Mouse (Mus musculus) forebrain, embryonic 13.5 days (tissue): ENCODE measurements around the gene Arid1b. TPM values are rescaled to one million over a fixed set of nuclear protein-coding genes. Genes with fewer than 3 reads are reported as not detected.

Experiments
- ATAC-seq: fragments of 200-750 bp; cut with Nextera tagmentation; 2 replicates; pipeline ENCODE4 v1.8.0; 2017
- H3K27ac ChIP-seq: fragments of 300-500 bp; sonication (generic); 2 replicates; pipeline ENCODE4 v1.5.1; 2015; ENCODE audit warnings: inconsistent platforms, mild to moderate bottlenecking, moderate library complexity
- H3K27me3 ChIP-seq: fragments of 300-500 bp; sonication (generic); 2 replicates; pipeline ENCODE4 v1.6.1; 2015; ENCODE audit warnings: mild to moderate bottlenecking, inconsistent platforms
- H3K36me3 ChIP-seq: fragments of 300-500 bp; sonication (generic); 2 replicates; pipeline ENCODE4 v1.6.1; 2015; ENCODE audit warnings: mild to moderate bottlenecking, inconsistent platforms; ENCODE audit not compliant: poor library complexity, severe bottlenecking
- H3K4me1 ChIP-seq: fragments of 300-500 bp; sonication (generic); 2 replicates; pipeline ENCODE4 v1.6.1; 2015; ENCODE audit warnings: inconsistent platforms
- H3K4me2 ChIP-seq: fragments of 300-500 bp; sonication (generic); 2 replicates; pipeline ENCODE4 v1.6.1; 2015; ENCODE audit warnings: inconsistent platforms, mild to moderate bottlenecking, moderate library complexity
- H3K4me3 ChIP-seq: fragments of 300-500 bp; sonication (generic); 2 replicates; pipeline ENCODE4 v1.5.1; 2015; ENCODE audit warnings: mild to moderate bottlenecking, inconsistent platforms
- H3K9ac ChIP-seq: fragments of 300-500 bp; sonication (generic); 2 replicates; pipeline ENCODE4 v1.6.1; 2015; ENCODE audit warnings: mild to moderate bottlenecking, inconsistent platforms
- H3K9me3 ChIP-seq: fragments of 300-500 bp; sonication (generic); replicated peaks from 2 replicates; pipeline ENCODE4 v1.6.1; 2016; ENCODE audit warnings: inconsistent platforms
- WGBS: fragments of 180-500 bp; shearing (Covaris S2); methylation state at CpG from one replicate; pipeline ENCODE4 v1.1.7; 2015; 5-methylcytosine and 5-hydroxymethylcytosine counted together
- polyA plus RNA-seq: library from polyadenylated mRNA; unstranded; fragments of >200 nt; fragmentation: Nextera tagmentation; extraction: Ambion mirVana; gene quantifications from 2 replicates; pipeline ENCODE4 v1.2.1, GENCODE M21; 2015

Gene Arid1b
- polyA plus RNA-seq, 1 experiment from 2014 or later = 11.7 TPM

DNA sequence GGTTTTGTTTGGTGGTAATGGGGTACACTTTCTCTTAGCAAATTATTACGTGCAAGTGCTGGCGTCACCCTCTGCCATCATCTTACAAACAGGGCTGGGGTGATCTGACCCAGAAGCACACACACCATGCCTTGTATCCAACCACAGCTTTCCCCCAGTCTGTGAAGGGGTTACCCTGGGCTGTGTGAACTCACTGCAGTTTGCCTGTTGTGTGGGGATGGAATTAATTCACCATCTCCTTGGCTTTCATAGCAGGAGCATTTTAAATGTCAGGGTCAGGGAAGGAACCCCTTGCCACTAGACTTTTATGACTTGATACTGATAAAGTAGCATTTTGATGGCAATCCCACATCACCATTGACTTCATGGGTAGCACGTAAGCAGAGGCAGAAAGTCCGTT is 102.9 kb downstream of the Arid1b start:
- H3K4me1 ChIP-seq = peaks cover 38% of the 10 kb centered on the region
- no peak overlapping the region for H3K27ac ChIP-seq
- no peaks in the 10 kb centered on the region for H3K9me3 ChIP-seq
- H3K27me3 ChIP-seq = no peaks in the 10 kb centered on the region
- H3K36me3 ChIP-seq = peaks cover 6% of the 10 kb centered on the region
- no peak overlapping the region for H3K9ac ChIP-seq
- ATAC-seq = no peak
- H3K4me3 ChIP-seq = no peak overlapping the region
- H3K4me2 ChIP-seq = no peak overlapping the region
- 93% methylated on average over 4 of the region's 4 CpGs for WGBS

DNA sequence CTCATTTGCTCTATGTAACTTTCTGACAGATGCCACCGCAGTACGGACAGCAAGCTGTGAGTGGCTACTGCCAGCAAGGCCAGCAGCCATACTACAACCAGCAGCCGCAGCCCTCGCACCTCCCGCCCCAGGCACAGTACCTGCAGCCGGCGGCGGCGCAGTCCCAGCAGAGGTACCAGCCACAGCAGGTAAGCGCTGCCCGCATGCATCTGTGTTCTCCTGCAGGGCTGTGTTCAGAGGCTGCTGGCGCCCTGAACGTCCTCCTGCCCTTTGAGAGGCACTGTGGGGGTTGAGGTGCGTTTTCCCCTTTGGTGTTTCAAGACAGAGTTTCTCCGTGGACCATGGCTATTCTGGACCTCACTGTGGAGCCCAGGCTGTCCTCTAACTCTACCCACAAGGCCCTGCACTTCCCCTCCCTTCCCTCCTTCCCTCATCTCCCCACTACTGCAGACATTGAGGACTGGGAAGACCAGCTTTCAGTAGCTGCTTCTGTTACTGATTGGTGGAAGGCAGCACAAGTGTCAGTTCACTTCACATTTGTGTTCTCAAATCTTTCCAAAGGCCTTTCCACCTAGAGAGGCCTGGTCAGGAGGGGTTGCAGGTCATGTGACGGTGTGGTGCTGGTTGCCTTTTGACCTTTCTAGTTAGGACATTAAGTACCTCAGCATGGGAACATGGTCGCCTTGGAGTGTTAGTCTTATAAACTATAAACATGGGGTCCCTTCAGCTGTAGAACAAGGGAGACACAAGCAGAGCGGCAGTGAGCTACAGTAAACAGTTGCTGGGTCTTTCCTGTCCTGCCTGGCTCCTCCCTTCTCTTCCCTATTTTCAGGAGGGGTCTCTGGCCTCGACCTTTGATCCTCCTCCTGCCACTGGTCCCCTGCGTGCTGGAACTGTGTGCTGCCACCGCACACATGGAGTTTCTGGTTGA is 103.7 kb downstream of the Arid1b start:
- H3K27ac ChIP-seq = no peak overlapping the region
- H3K4me1 ChIP-seq = peaks cover 41% of the 10 kb centered on the region
- H3K9me3 ChIP-seq = no peaks in the 10 kb centered on the region
- no peak for ATAC-seq
- H3K27me3 ChIP-seq = no peaks in the 10 kb centered on the region
- peaks cover 6% of the 10 kb centered on the region for H3K36me3 ChIP-seq
- WGBS = 75% methylated on average over 21 of the region's 21 CpGs
- no peak overlapping the region for H3K4me2 ChIP-seq
- no peak overlapping the region for H3K4me3 ChIP-seq
- no peak overlapping the region for H3K9ac ChIP-seq

DNA sequence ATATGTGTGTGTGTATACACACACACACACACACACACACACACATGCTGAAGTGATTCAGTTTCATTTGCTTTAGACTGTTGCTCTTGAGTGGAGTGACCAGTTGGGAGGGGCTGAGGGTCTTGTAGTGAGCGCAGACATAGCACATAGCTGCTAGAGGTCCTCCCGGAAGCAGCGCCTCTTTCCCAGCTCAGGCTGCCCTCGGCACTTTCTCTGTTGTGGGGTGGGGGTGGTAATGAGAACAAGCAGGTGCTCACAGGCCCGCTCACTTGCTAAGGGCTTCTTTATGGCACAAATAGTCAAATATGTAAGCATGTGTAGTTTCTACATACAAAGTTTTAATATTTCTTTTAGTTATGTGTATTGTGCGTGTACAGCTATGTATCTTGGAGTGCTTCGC is 104.6 kb downstream of the Arid1b start:
- H3K9ac ChIP-seq = no peak overlapping the region
- peaks cover 6% of the 10 kb centered on the region for H3K36me3 ChIP-seq
- H3K4me1 ChIP-seq = peaks cover 42% of the 10 kb centered on the region
- H3K27me3 ChIP-seq = no peaks in the 10 kb centered on the region
- ATAC-seq = no peak
- no peaks in the 10 kb centered on the region for H3K9me3 ChIP-seq
- H3K4me3 ChIP-seq = no peak overlapping the region
- no peak overlapping the region for H3K27ac ChIP-seq
- WGBS = 84% methylated on average over 7 of the region's 7 CpGs
- no peak overlapping the region for H3K4me2 ChIP-seq

DNA sequence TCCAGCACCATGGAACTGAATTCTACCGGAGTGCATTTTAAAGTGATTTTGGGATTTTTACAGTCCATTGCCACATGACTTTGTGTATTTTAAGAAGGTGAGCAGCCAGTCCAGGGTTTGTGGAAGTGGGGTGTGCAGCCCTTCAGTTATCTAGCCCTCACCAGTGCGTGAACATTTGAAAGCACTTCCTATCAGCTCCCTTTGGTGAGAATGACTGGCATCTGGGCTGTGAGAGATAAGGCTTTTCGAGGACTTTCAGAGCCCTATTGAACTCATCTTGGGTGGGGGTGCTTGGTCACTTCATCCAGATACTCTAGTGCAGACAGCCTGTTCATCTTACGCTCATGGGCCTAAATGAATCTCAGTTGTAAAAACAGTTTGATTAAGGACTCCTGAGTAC is 105.1 kb downstream of the Arid1b start:
- Histone ChIP-seq H3K4me3 (no peak overlapping the region), H3K27ac (no peak overlapping the region), H3K4me1 (peaks cover 46% of the 10 kb centered on the region), H3K36me3 (peaks cover 6% of the 10 kb centered on the region), H3K9me3 (no peaks in the 10 kb centered on the region), H3K27me3 (no peaks in the 10 kb centered on the region), H3K4me2 (no peak overlapping the region), H3K9ac (no peak overlapping the region)
- WGBS = 85% methylated on average over 4 of the region's 4 CpGs
- no peak for ATAC-seq

DNA sequence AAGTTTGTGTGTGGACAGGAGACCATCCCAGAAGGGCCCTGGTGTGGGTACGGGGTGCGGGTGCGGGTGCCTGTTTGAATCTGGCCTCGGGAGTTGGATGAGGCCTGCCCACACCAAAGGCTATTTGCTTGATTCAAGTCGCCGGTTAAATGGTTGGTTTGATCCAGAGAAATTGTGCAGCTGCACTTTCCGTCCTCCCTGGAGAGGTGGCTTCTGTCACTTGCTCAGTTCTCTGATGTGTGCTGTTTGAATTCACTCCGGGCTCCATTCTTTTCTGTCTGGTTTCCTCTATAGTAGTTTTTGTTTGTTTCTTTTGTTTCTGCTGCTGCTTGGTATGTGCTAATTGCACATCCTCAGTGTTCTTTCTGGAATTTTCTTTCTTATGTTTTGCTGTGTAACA is 107.0 kb downstream of the Arid1b start:
- H3K4me2 ChIP-seq = no peak overlapping the region
- H3K27ac ChIP-seq = peak overlapping the region; percentile 20; the same call in 1 of the 2 replicates
- peaks cover 6% of the 10 kb centered on the region for H3K36me3 ChIP-seq
- ATAC-seq = no peak
- no peak overlapping the region for H3K4me3 ChIP-seq
- H3K9me3 ChIP-seq = no peaks in the 10 kb centered on the region
- no peaks in the 10 kb centered on the region for H3K27me3 ChIP-seq
- H3K4me1 ChIP-seq = peaks cover 53% of the 10 kb centered on the region
- WGBS = 50% methylated on average over 8 of the region's 8 CpGs
- H3K9ac ChIP-seq = no peak overlapping the region

DNA sequence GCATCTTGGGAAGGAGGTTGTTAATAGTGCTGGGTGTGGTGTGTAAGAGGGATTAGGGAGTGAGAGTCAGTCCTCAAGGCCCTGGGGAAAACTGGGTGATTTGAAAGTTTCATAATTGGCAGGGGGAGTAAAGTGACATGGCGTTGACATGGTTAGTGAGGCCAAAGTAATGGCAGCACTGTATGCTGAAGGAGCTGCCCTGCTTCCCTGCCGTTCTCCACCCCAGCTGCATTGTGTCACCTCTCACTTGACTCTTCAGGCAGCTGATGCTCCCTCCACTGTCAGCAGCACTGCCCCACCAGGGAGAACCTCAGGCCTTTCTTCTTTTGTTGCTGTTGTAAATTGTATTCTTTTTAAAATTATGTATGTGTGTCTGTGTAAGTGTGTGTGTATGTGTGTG is 107.8 kb downstream of the Arid1b start:
- Histone ChIP-seq H3K4me1 (peaks cover 57% of the 10 kb centered on the region), H3K9ac (no peak overlapping the region), H3K9me3 (no peaks in the 10 kb centered on the region), H3K36me3 (peaks cover 6% of the 10 kb centered on the region), H3K4me3 (no peak overlapping the region), H3K4me2 (no peak overlapping the region), H3K27me3 (no peaks in the 10 kb centered on the region), H3K27ac (no peak overlapping the region)
- 30% methylated on average over 2 of the region's 2 CpGs for WGBS
- ATAC-seq = no peak

DNA sequence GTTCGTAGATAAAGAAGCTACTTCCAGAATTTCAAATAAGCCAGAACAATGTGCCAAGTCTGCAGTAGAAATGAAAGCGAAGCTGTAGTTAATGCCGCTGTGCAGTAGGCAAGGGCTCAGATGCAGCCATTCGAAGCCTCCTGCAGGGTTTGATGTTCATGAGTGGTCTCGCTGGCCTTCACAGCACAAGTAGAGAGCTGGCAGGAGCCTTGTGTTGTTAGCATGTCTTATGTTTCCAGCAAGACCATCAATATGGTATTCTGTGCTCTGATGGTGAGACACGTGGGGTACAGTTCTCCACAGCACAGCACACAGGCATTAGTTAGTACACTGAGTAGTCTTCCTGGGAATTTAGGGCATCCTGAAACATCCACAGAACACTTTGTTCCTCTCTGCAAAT is 111.6 kb downstream of the Arid1b start:
- WGBS = 14% methylated on average over 6 of the region's 6 CpGs
- Histone ChIP-seq H3K27me3 (no peaks in the 10 kb centered on the region), H3K9ac (no peak overlapping the region), H3K36me3 (no peaks in the 10 kb centered on the region), H3K4me2 (no peak overlapping the region; the same call in 1 of the 2 replicates), H3K4me3 (no peak overlapping the region), H3K4me1 (peaks cover 78% of the 10 kb centered on the region), H3K27ac (peak overlapping the region; percentile 66), H3K9me3 (no peaks in the 10 kb centered on the region)
- ATAC-seq = peak; percentile 48; the same call in 1 of the 2 replicates

DNA sequence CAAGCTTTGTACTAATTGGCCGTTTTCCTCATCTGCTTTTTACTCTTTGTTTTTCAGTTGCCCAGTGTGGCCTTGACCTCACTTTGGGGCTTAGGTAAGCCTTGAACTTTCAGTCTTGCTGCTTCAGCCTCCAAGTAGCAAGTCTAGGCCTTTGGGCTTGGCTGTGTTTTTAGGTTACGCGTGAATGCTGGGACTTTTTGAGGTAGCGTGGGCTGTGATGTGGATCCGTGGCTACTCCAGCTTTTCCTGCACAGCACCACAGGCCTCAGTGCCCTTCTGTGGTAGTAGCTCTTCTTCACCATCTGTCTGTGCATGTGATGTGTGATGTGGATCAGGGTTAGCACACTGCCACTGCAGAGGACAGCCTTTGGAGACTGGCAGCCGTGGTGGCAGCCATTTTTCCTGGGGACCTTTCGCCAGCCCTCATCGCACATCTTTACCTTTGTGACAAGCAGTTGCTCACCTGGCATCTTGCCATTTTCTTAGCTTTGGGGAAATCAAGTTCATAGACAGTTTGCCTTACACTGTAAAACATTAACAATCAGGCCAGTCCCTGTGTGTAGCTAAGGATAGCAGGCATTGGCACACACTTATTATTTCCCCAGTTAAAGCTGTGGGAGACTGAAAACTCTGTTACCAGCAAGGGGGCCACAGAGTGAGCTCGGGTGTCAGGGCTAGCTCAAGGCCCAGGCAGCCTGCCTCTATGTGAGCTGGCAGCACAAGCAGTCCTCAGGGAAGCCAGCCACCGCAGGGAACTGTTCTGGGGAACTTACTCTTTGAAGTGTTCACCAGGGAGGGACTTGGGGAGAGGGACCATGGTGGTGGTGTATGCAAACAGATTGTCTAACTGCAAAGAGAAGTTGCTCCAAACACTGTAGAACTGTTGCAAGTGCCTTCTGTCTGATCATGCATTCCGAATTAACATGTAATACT is 112.4 kb downstream of the Arid1b start:
- Histone ChIP-seq H3K9ac (no peak overlapping the region), H3K4me2 (no peak overlapping the region), H3K27ac (peak overlapping the region; percentile 66; the same call in 1 of the 2 replicates), H3K4me3 (no peak overlapping the region), H3K36me3 (no peaks in the 10 kb centered on the region), H3K9me3 (no peaks in the 10 kb centered on the region), H3K4me1 (peaks cover 70% of the 10 kb centered on the region), H3K27me3 (no peaks in the 10 kb centered on the region)
- peak; percentile 54; the same call in 1 of the 2 replicates for ATAC-seq
- 62% methylated on average over 11 of the region's 11 CpGs for WGBS

DNA sequence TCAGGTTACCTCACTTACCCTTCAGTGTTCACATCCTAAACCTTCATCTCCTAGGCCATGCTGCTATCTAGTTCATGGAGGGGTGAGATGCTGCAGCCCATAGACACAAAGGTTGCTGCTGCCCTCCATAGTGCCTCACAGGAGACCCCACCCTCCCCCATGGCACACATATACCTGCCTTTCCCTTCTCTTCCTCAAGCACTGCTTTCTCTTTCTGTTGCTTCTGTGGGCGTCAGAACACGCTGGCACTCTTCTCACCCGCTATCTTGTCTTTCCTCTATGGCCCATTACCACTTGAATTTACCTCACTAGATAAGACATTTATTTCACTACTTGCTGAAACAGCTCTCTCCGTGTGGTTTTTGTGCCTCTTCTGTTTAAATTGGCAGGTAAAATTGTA is 113.4 kb downstream of the Arid1b start:
- Histone ChIP-seq H3K27ac (no peak overlapping the region), H3K4me3 (no peak overlapping the region), H3K27me3 (no peaks in the 10 kb centered on the region), H3K9me3 (no peaks in the 10 kb centered on the region), H3K4me1 (peaks cover 61% of the 10 kb centered on the region), H3K36me3 (no peaks in the 10 kb centered on the region), H3K4me2 (no peak overlapping the region), H3K9ac (no peak overlapping the region)
- 89% methylated on average over 4 of the region's 4 CpGs for WGBS
- no peak for ATAC-seq

DNA sequence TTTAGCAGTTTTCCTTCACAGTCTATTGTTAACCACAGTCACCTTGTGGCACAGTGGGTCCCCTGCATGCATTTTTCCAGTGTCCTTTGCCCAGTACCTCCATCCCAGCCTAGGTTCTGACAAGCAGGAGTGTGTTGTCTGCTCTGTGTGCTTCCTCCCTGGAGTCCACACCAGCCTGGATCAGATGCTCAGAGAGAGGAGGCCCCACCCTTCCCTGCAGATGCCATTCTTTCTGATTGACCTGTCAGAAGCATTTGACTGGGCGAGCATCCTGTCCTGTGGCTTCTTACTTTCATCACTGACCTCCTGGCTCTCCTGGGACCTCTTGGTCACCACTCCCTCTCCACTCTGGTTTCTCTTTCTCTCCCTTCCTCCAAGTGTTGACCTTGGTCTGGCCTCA is 113.9 kb downstream of the Arid1b start:
- H3K36me3 ChIP-seq = no peaks in the 10 kb centered on the region
- no peak overlapping the region for H3K27ac ChIP-seq
- no peaks in the 10 kb centered on the region for H3K9me3 ChIP-seq
- H3K9ac ChIP-seq = no peak overlapping the region
- H3K27me3 ChIP-seq = no peaks in the 10 kb centered on the region
- no peak overlapping the region for H3K4me3 ChIP-seq
- 93% methylated on average over 1 of the region's 1 CpGs for WGBS
- no peak for ATAC-seq
- H3K4me2 ChIP-seq = no peak overlapping the region
- H3K4me1 ChIP-seq = peaks cover 57% of the 10 kb centered on the region

DNA sequence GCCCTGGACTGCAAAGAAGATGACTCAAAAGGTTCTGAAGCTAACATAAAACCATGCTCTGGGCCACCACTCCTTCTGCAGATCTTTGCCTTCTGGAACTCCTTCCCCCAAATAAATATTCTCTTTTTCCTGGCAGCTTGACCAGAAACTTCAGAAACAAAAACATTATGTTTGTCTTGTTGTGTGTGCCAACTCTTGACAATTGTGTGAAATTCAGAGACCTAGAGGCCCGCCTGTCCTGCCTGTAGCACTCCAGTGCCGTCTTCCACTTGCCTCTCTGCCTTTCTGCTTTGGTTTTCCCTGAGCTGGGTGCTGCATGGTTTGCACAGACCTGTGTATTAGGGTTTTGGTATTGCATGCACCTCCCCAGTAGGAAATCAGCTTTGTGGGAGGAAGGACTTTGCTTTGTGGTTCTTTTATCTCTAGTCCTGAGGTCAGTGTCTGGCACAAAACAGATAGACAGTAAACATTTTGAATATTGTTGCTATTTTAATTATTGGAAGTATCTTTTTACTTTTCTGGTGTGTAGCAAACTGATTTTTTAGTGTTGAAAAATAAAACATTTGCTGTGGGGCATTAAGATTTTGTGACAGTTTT is 114.5 kb downstream of the Arid1b start:
- Histone ChIP-seq H3K27ac (no peak overlapping the region), H3K4me2 (no peak overlapping the region), H3K9ac (no peak overlapping the region), H3K9me3 (no peaks in the 10 kb centered on the region), H3K27me3 (no peaks in the 10 kb centered on the region), H3K4me3 (no peak overlapping the region), H3K36me3 (no peaks in the 10 kb centered on the region), H3K4me1 (peaks cover 57% of the 10 kb centered on the region)
- WGBS = 74% methylated on average over 2 of the region's 2 CpGs
- no peak for ATAC-seq

DNA sequence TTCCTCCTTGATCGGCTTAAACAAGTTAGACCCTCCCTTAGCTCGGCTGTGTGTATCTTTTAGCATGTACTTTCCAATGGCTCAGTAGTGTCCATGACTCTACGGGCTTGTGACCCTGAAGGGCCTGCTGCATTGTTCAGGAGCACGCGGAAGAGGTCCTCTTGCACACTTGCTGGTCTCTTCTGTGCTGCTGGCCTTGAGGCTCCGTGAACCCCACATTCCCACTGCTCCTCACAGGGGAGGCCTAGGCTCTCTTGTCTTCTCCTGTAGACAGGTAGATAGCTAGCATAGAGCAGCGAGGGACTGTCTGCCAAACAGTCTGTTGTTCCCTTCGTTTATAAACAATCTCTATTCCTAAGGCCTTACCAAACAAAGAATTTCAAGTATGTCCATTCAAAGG is 115.2 kb downstream of the Arid1b start:
- Histone ChIP-seq H3K36me3 (no peaks in the 10 kb centered on the region), H3K27ac (no peak overlapping the region), H3K9ac (no peak overlapping the region), H3K4me3 (no peak overlapping the region), H3K9me3 (no peaks in the 10 kb centered on the region), H3K4me1 (peaks cover 58% of the 10 kb centered on the region), H3K4me2 (no peak overlapping the region), H3K27me3 (no peaks in the 10 kb centered on the region)
- 85% methylated on average over 8 of the region's 8 CpGs for WGBS
- ATAC-seq = no peak
